Mouse (Mus musculus): ENCODE results near the gene Ovol3. TPM values are rescaled to one million over a fixed set of nuclear protein-coding genes. Genes with fewer than 3 reads are reported as not detected.
"Not testable (repeated sequence)": the region's sequence is repeated elsewhere in the genome, so short reads cannot be mapped to it uniquely, and the experiment has no call there.

The Ovol3 gene
- total RNA-seq (2015; ENCODE audit: low replicate concordance) (not detected in 2 replicates), total RNA-seq (2017; ENCODE audit: low replicate concordance) (not detected in 2 replicates)

GRCm38 (mm10) chr7:30235625-30236024 lies at the start of gene Ovol3:
Gene Ovol3 (minus strand): TSS chr7:30235725.
- no peak for ATAC-seq (replicated peaks; ENCODE audit: low FRiP score, poor library complexity, severe bottlenecking)

- ATAC-seq (replicated peaks; ENCODE audit: low FRiP score, poor library complexity, severe bottlenecking) = no peak
Measured at GRCm38 (mm10) chr7:30282740-30283139, 47.2 kb upstream of the Ovol3 start.

- ATAC-seq (replicated peaks; ENCODE audit: low FRiP score, poor library complexity, severe bottlenecking) = no peak
Measured at GRCm38 (mm10) chr7:30281522-30281921, 46.0 kb upstream of the Ovol3 start.

- ATAC-seq (replicated peaks; ENCODE audit: low FRiP score, poor library complexity, severe bottlenecking) = peak; percentile 62
Measured at GRCm38 (mm10) chr7:30280670-30281138, 45.2 kb upstream of the Ovol3 start.

- peak; percentile 92 for ATAC-seq (replicated peaks; ENCODE audit: low FRiP score, poor library complexity, severe bottlenecking)
Measured at GRCm38 (mm10) chr7:30279951-30280669, 44.6 kb upstream of the Ovol3 start, which contains the start of the genes Thap8 and Wdr62. Gene Thap8 (plus strand): TSS chr7:30280094. Gene Wdr62 (minus strand): TSS chr7:30280419.

GRCm38 (mm10) chr7:30279536-30279935 lies 44.0 kb upstream of the Ovol3 start:
- peak; percentile 70 for ATAC-seq (replicated peaks; ENCODE audit: low FRiP score, poor library complexity, severe bottlenecking)

GRCm38 (mm10) chr7:30278911-30279310 lies 43.4 kb upstream of the Ovol3 start:
- ATAC-seq (replicated peaks; ENCODE audit: low FRiP score, poor library complexity, severe bottlenecking) = no peak

- no peak for ATAC-seq (replicated peaks; ENCODE audit: low FRiP score, poor library complexity, severe bottlenecking)
Measured at GRCm38 (mm10) chr7:30274383-30274782, 38.9 kb upstream of the Ovol3 start.

GRCm38 (mm10) chr7:30269641-30270040 lies 34.1 kb upstream of the Ovol3 start:
- ATAC-seq (replicated peaks; ENCODE audit: low FRiP score, poor library complexity, severe bottlenecking) = no peak

GRCm38 (mm10) chr7:30266780-30267179 lies 31.3 kb upstream of the Ovol3 start:
- no peak for ATAC-seq (replicated peaks; ENCODE audit: low FRiP score, poor library complexity, severe bottlenecking)

- no peak for ATAC-seq (replicated peaks; ENCODE audit: low FRiP score, poor library complexity, severe bottlenecking)
Measured at GRCm38 (mm10) chr7:30265935-30266334, 30.4 kb upstream of the Ovol3 start.

GRCm38 (mm10) chr7:30265531-30265930 lies 30.0 kb upstream of the Ovol3 start:
- ATAC-seq (replicated peaks; ENCODE audit: low FRiP score, poor library complexity, severe bottlenecking) = no peak

GRCm38 (mm10) chr7:30265041-30265440 lies 29.5 kb upstream of the Ovol3 start:
- ATAC-seq (replicated peaks; ENCODE audit: low FRiP score, poor library complexity, severe bottlenecking) = no peak

- ATAC-seq (replicated peaks; ENCODE audit: low FRiP score, poor library complexity, severe bottlenecking) = no peak
Measured at GRCm38 (mm10) chr7:30251956-30252954, 16.7 kb upstream of the Ovol3 start.

GRCm38 (mm10) chr7:30237374-30237773 lies 1.8 kb upstream of the Ovol3 start:
- not testable (repeated sequence) for ATAC-seq (replicated peaks; ENCODE audit: low FRiP score, poor library complexity, severe bottlenecking)

GRCm38 (mm10) chr7:30235091-30235490 lies 434 bp downstream of the Ovol3 start:
- ATAC-seq (replicated peaks; ENCODE audit: low FRiP score, poor library complexity, severe bottlenecking) = no peak

GRCm38 (mm10) chr7:30234276-30234858 lies 1.2 kb downstream of the Ovol3 start:
- ATAC-seq (replicated peaks; ENCODE audit: low FRiP score, poor library complexity, severe bottlenecking) = no peak

- no peak for ATAC-seq (replicated peaks; ENCODE audit: low FRiP score, poor library complexity, severe bottlenecking)
Measured at GRCm38 (mm10) chr7:30233387-30233786, 2.1 kb downstream of the Ovol3 start.

- peak; percentile 40 for ATAC-seq (replicated peaks; ENCODE audit: low FRiP score, poor library complexity, severe bottlenecking)
Measured at GRCm38 (mm10) chr7:30232631-30233148, 2.8 kb downstream of the Ovol3 start.

Measured in erythroid progenitor cell, adult 5-6 weeks (primary cell).